Mouse (Mus musculus): Measurements from ENCODE around the gene Celsr1.

- TF ChIP-seq MYOG (IDR thresholded peaks at IDR 0.05; ENCODE audit: control insufficient read depth, extremely low read depth, insufficient read length) = no peak
- no peak for TF ChIP-seq MAX (IDR thresholded peaks at IDR 0.05)
- TF ChIP-seq CTCF (IDR thresholded peaks at IDR 0.05; ENCODE audit: control insufficient read depth, insufficient read depth, insufficient read length) = no peak
- TF ChIP-seq MYOD1 (IDR thresholded peaks at IDR 0.05; ENCODE audit: control insufficient read depth, insufficient read length, low read depth) = no peak
- no peak for TF ChIP-seq USF1 (IDR thresholded peaks at IDR 0.05; ENCODE audit: low read depth)
- no peak for TF ChIP-seq CEBPB (IDR thresholded peaks at IDR 0.05; ENCODE audit: low read depth)
- no peak for TF ChIP-seq FOSL1 (IDR thresholded peaks at IDR 0.05; ENCODE audit: insufficient read depth, low read length, poor library complexity, severe bottlenecking)
Observed at GRCm38 (mm10) chr15:85971596-85971995, 62.0 kb downstream of the Celsr1 start.

Data from C2C12 (cell line).